Mouse (Mus musculus) intestine, postnatal 0 days (tissue): ENCODE measurements at regions not wholly inside any gene's neighbourhood (a gene's known extent, or its start where the extent isn't known, plus 50 kb on each side); places are given as distances from the start of the nearest gene placed in this dataset.

Experiments
- ATAC-seq: fragments of 200-750 bp; cut with Nextera tagmentation; 2 replicates; pipeline ENCODE4 v1.8.0; 2017; ENCODE audit warnings: mild to moderate bottlenecking, moderate TSS enrichment, moderate library complexity
- H3K27ac ChIP-seq: fragments of 300-500 bp; sonication (generic); 2 replicates; pipeline ENCODE4 v1.5.1; 2014; ENCODE audit warnings: mild to moderate bottlenecking, low read depth, low read length, moderate library complexity
- H3K27me3 ChIP-seq: fragments of 300-500 bp; sonication (generic); replicated peaks from 2 replicates; pipeline ENCODE4 v1.6.1; 2014; ENCODE audit warnings: low read length, mixed read lengths; ENCODE audit not compliant: control insufficient read depth, insufficient read depth
- H3K36me3 ChIP-seq: fragments of 300-500 bp; sonication (generic); 2 replicates; pipeline ENCODE4 v1.6.1; 2014; ENCODE audit warnings: mild to moderate bottlenecking, moderate library complexity; ENCODE audit not compliant: control insufficient read depth, insufficient read depth
- H3K4me1 ChIP-seq: fragments of 300-500 bp; sonication (generic); replicated peaks from 2 replicates; pipeline ENCODE4 v1.6.1; 2014; ENCODE audit warnings: antibody characterized with exemption, low read length, mixed read lengths; ENCODE audit not compliant: control insufficient read depth, insufficient read depth
- H3K4me2 ChIP-seq: fragments of 300-500 bp; sonication (generic); replicated peaks from 2 replicates; pipeline ENCODE4 v1.6.1; 2014; ENCODE audit warnings: low read depth, mild to moderate bottlenecking, moderate library complexity
- H3K4me3 ChIP-seq: fragments of 300-500 bp; sonication (generic); 2 replicates; pipeline ENCODE4 v1.5.1; 2014; ENCODE audit warnings: low read depth, low read length
- H3K9ac ChIP-seq: fragments of 300-500 bp; sonication (generic); 2 replicates; pipeline ENCODE4 v1.6.1; 2014; ENCODE audit warnings: mild to moderate bottlenecking, low read depth, low read length
- H3K9me3 ChIP-seq: fragments of 300-500 bp; sonication (generic); 2 replicates; pipeline ENCODE4 v1.6.1; 2016; ENCODE audit warnings: mixed run types; ENCODE audit not compliant: control insufficient read depth
- CTCF ChIP-seq: sonication (generic); IDR thresholded peaks from 2 replicates; pipeline ENCODE4 v1.5.1; 2016; ENCODE audit warnings: low read depth, mild to moderate bottlenecking, control low read depth, antibody characterized with exemption, moderate library complexity
- WGBS: fragments of 180-500 bp; shearing (Covaris S2); extraction: QIAGEN DNeasy Blood & Tissue Kit; methylation state at CpG from one replicate; pipeline ENCODE4 v1.1.7; 2014; 5-methylcytosine and 5-hydroxymethylcytosine counted together

DNA sequence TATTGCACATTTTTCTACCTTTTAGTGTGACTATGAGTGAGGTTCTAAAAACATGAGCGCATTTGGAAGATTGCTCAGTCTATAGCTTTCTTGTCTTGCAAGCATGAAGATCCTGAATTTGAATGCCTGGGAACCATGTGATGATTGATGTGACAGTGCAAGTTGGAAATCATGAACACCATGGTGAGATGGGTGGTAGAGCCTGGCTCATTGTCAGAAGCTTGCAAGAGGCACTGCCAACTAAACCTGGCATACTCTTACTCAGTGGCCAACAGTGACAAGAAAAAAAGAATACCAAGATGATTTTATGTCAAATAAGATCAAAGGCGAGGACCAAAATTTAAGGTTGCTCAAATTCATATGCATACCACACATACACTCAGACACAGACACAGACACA is 188.1 kb upstream of the Tmprss15 start:
- H3K9ac ChIP-seq: no peak overlapping the region
- no peaks in the 10 kb centered on the region for H3K36me3 ChIP-seq
- H3K27ac ChIP-seq: no peak overlapping the region
- WGBS: 89% methylated on average over 2 of the region's 2 CpGs
- TF ChIP-seq CTCF: no peak
- H3K4me1 ChIP-seq: no peaks in the 10 kb centered on the region
- H3K4me3 ChIP-seq: no peak overlapping the region
- no peaks in the 10 kb centered on the region for H3K9me3 ChIP-seq
- H3K4me2 ChIP-seq: no peak overlapping the region
- no peak for ATAC-seq
- H3K27me3 ChIP-seq: no peaks in the 10 kb centered on the region

DNA sequence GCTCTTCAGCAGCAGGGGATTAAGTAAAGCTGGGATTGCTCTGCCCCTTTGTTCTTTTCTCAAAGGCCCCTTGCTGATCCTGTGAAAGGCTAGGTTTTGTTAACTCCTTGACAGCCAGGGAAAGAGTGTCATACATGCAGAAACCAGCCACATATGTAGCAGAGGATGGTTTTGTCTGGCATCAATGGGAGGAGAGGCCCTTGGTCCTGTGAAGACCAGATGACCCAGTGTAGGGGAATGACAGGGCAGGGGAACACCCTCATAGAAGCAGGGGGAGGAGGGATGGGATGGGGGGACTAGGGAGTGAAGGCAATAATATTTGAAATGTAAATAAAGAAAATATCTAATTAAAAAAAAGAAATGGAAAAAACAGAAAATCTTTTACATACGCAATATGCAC is 165.6 kb upstream of the Tmprss15 start:
- TF ChIP-seq CTCF: no peak
- WGBS: 92% methylated on average over 1 of the region's 1 CpGs
- H3K36me3 ChIP-seq: no peaks in the 10 kb centered on the region
- no peak for ATAC-seq
- no peaks in the 10 kb centered on the region for H3K9me3 ChIP-seq
- H3K27me3 ChIP-seq: no peaks in the 10 kb centered on the region
- no peak overlapping the region for H3K27ac ChIP-seq
- no peak overlapping the region for H3K4me2 ChIP-seq
- H3K4me3 ChIP-seq: no peak overlapping the region
- no peaks in the 10 kb centered on the region for H3K4me1 ChIP-seq
- no peak overlapping the region for H3K9ac ChIP-seq

DNA sequence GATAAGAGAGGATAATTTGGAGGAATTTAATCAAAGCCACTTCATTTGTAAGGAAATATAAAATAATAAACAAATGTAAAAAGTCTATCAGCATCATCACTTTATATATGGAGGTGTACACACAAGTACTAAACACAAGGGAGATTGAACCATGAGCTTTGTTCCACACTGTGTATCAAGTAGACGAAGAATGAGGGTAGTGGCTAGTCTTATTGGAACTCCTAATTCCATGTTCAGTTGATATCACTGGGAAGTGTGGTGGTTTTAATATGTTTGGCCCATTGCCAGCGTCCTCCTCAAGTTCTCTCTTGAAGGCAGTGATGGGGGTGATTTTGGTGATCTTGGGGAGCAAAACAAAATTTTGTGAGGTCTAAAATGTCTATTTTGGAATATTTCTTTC is 165.2 kb upstream of the Tmprss15 start:
- WGBS: 49% methylated on average over 2 of the region's 2 CpGs
- no peak overlapping the region for H3K4me3 ChIP-seq
- TF ChIP-seq CTCF: no peak
- H3K27ac ChIP-seq: no peak overlapping the region
- H3K36me3 ChIP-seq: no peaks in the 10 kb centered on the region
- ATAC-seq: no peak
- no peak overlapping the region for H3K4me2 ChIP-seq
- no peaks in the 10 kb centered on the region for H3K27me3 ChIP-seq
- H3K4me1 ChIP-seq: no peaks in the 10 kb centered on the region
- H3K9ac ChIP-seq: no peak overlapping the region
- no peaks in the 10 kb centered on the region for H3K9me3 ChIP-seq

DNA sequence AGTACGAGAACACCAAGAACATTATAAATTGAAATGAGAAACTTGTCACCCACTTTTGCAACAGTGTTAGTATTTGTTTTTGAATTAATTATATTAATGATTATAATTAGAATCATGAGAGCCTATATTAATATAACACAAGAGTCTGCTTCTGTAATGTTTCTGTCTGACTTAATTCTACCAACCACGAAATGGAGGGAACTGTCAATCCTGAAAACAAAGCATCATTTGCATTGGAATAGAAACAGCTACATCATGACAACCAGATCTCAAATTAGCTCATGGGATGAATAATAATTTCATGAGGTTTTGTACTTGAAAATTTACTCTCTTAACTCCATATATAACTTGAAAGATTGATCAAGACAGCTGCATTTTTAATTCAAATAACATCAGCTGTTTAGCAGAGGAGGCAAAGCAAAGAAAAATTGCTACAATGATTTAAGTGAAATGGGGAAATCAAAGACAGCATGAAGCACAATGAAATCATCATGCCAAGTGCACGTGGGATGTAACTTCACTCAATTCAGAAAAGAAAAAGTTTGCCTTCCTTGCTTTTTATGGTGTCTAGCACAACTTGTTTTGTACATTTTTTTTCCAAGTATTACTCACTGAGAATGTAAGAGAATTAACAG is 150.1 kb upstream of the Tmprss15 start:
- WGBS: 73% methylated on average over 3 of the region's 3 CpGs
- H3K9me3 ChIP-seq: no peaks in the 10 kb centered on the region

DNA sequence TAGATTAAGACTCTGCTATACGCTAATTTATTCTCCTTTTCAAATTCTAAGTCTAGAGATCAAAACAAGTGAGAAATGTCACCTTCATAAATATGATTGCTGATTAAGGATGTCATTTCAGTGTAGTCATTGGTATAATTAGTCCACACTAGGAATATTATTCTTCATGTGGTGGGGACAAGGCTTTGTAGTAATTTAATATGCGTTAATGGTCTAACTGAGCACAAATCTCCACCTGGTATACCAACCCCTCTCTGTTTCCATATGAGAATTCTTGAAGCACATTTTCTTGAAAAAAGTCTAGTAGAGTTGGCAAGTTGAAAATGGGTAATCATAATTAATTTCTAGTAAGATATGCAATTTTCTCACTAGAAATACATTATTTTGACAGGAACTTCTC is 149.3 kb upstream of the Tmprss15 start:
- no peak overlapping the region for H3K27ac ChIP-seq
- H3K9me3 ChIP-seq: no peaks in the 10 kb centered on the region
- H3K9ac ChIP-seq: no peak overlapping the region
- no peak for ATAC-seq
- H3K4me2 ChIP-seq: no peak overlapping the region
- no peaks in the 10 kb centered on the region for H3K36me3 ChIP-seq
- no peaks in the 10 kb centered on the region for H3K27me3 ChIP-seq
- 86% methylated on average over 2 of the region's 2 CpGs for WGBS
- no peak for TF ChIP-seq CTCF
- H3K4me1 ChIP-seq: no peaks in the 10 kb centered on the region
- no peak overlapping the region for H3K4me3 ChIP-seq

More for the DNA sequence above, 150.1 kb upstream of the Tmprss15 start:
- Histone ChIP-seq H3K36me3 (no peaks in the 10 kb centered on the region), H3K27ac (no peak overlapping the region), H3K4me1 (no peaks in the 10 kb centered on the region), H3K9ac (no peak overlapping the region), H3K4me3 (no peak overlapping the region), H3K27me3 (no peaks in the 10 kb centered on the region), H3K4me2 (no peak overlapping the region)
- ATAC-seq: no peak
- TF ChIP-seq CTCF: no peak

DNA sequence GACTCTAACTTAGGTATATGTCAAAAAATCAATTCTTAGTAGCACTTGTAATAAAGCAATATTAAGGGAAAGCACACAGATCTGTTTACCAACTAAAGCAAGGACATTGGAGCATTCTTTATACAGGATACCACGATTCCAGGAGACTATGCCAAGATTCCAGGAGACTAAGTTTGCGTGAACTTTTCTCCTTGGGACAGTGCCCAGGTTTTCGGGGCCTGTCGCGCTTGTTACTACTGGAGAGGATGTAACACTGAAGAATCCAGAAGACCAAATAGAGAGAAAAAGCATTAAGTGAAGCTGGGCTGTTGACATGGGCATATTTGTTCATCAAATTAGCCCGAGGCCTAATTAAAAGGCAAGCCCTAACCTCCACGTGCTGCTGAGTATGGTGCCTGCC is 100.3 kb upstream of the Tmprss15 start:
- H3K27me3 ChIP-seq: no peaks in the 10 kb centered on the region
- no peak overlapping the region for H3K27ac ChIP-seq
- no peaks in the 10 kb centered on the region for H3K4me1 ChIP-seq
- no peaks in the 10 kb centered on the region for H3K9me3 ChIP-seq
- H3K4me2 ChIP-seq: no peak overlapping the region
- H3K9ac ChIP-seq: no peak overlapping the region
- no peak for TF ChIP-seq CTCF
- no peak overlapping the region for H3K4me3 ChIP-seq
- 73% methylated on average over 7 of the region's 7 CpGs for WGBS
- no peaks in the 10 kb centered on the region for H3K36me3 ChIP-seq
- no peak for ATAC-seq

DNA sequence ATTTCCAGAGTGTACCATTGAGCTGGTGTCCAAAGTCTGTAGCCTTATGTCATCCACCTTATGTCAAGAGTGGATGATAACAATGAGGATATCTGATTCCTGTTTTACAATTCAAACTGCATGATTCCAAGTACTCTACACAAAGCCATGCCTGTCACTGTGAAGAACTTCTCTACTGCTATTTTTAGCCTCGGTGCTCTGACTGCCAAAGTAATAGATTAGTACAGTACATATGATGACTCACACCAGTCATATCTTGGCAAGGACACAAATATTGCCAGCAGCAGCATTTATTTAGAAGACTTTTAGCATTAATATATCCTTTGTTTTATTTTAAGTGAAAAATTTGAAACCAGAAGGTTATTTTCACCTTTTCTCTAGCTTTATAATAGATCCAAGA is 95.6 kb upstream of the Tmprss15 start:
- Histone ChIP-seq H3K4me2 (no peak overlapping the region), H3K36me3 (no peaks in the 10 kb centered on the region), H3K27me3 (no peaks in the 10 kb centered on the region), H3K9ac (no peak overlapping the region), H3K4me1 (no peaks in the 10 kb centered on the region), H3K27ac (no peak overlapping the region), H3K9me3 (no peaks in the 10 kb centered on the region), H3K4me3 (no peak overlapping the region)
- no peak for TF ChIP-seq CTCF
- no peak for ATAC-seq
- 30% methylated on average over 1 of the region's 1 CpGs for WGBS
